Mouse (Mus musculus): Measurements from ENCODE around the gene S100a16. TPM values are rescaled to one million over a fixed set of nuclear protein-coding genes. Genes with fewer than 3 reads are reported as not detected.

Gene S100a16
- polyA plus RNA-seq, 1 experiment from 2014 or later = 139 TPM

- DNase-seq (ENCODE audit: low spot score) = peak; percentile 78
These were observed 48.5 kb downstream of the S100a16 start for GRCm38 (mm10) chr3:90585595-90585994.

GRCm38 (mm10) chr3:90586016-90586643, 49.1 kb downstream of the S100a16 start:
- DNase-seq (ENCODE audit: low spot score) = peak; percentile 51

- DNase-seq (ENCODE audit: low spot score) = peak; percentile 88
These were observed 49.9 kb downstream of the S100a16 start for GRCm38 (mm10) chr3:90586906-90587305.

GRCm38 (mm10) chr3:90587361-90588101, 50.5 kb downstream of the S100a16 start:
- DNase-seq (ENCODE audit: low spot score) = peak; percentile 33

GRCm38 (mm10) chr3:90589390-90589789, 52.3 kb downstream of the S100a16 start:
- peak; percentile 75 for DNase-seq (ENCODE audit: low spot score)

- no peak for DNase-seq (ENCODE audit: low spot score)
These were observed 52.9 kb downstream of the S100a16 start, which contains the start of gene S100a2 for GRCm38 (mm10) chr3:90589947-90590346. Gene S100a2 (plus strand): TSS chr3:90590247.

Other genes starting within 250 kb of the S100a16 start
- gene Gatad2b, start 244.1 kb upstream of the S100a16 start, polyA plus RNA-seq (2015; fragmentation: Nextera tagmentation; extraction: Ambion mirVana) = 10.1 and 14.1 TPM in 2 replicates
- 5.2 and 5.7 TPM in 2 replicates for gene Slc27a3, start 147.3 kb upstream of the S100a16 start, polyA plus RNA-seq (2015; fragmentation: Nextera tagmentation; extraction: Ambion mirVana)
- gene Ints3, start 103.6 kb upstream of the S100a16 start, polyA plus RNA-seq (2015; fragmentation: Nextera tagmentation; extraction: Ambion mirVana) = 14.5 and 15.7 TPM in 2 replicates
- gene Npr1, start 71.4 kb upstream of the S100a16 start, polyA plus RNA-seq (2015; fragmentation: Nextera tagmentation; extraction: Ambion mirVana) = 2.5 and 2.6 TPM in 2 replicates
- 137 and 146 TPM in 2 replicates for gene Ilf2, start 61.1 kb upstream of the S100a16 start, polyA plus RNA-seq (2015; fragmentation: Nextera tagmentation; extraction: Ambion mirVana)
- gene Snapin, start 46.2 kb upstream of the S100a16 start, polyA plus RNA-seq (2015; fragmentation: Nextera tagmentation; extraction: Ambion mirVana) = 61.9 and 65.5 TPM in 2 replicates
- gene Chtop, start 27.8 kb upstream of the S100a16 start, polyA plus RNA-seq (2015; fragmentation: Nextera tagmentation; extraction: Ambion mirVana) = 162 and 169 TPM in 2 replicates
- gene S100a1, start 22.9 kb upstream of the S100a16 start, polyA plus RNA-seq (2015; fragmentation: Nextera tagmentation; extraction: Ambion mirVana) = 46.7 and 50.4 TPM in 2 replicates
- 146 and 154 TPM in 2 replicates for gene S100a13, start 22.8 kb upstream of the S100a16 start, polyA plus RNA-seq (2015; fragmentation: Nextera tagmentation; extraction: Ambion mirVana)
- gene S100a14, start 10.4 kb upstream of the S100a16 start, polyA plus RNA-seq (2015; fragmentation: Nextera tagmentation; extraction: Ambion mirVana) = 43.5 and 47.3 TPM in 2 replicates
- 9.9 and 11.5 TPM in 2 replicates for gene S100a3, start 23.3 kb downstream of the S100a16 start, polyA plus RNA-seq (2015; fragmentation: Nextera tagmentation; extraction: Ambion mirVana)
- gene S100a2, start 53.0 kb downstream of the S100a16 start, polyA plus RNA-seq (2015; fragmentation: Nextera tagmentation; extraction: Ambion mirVana) = 1.2 and 1.5 TPM in 2 replicates
- gene Gm42674, start 64.7 kb downstream of the S100a16 start, polyA plus RNA-seq (2015; fragmentation: Nextera tagmentation; extraction: Ambion mirVana) = not detected in 2 replicates
- gene S100a4, start 66.5 kb downstream of the S100a16 start, polyA plus RNA-seq (2015; fragmentation: Nextera tagmentation; extraction: Ambion mirVana) = 88.5 and 88.9 TPM in 2 replicates
- 0.51 and 1.2 TPM in 2 replicates for gene S100a5, start 71.3 kb downstream of the S100a16 start, polyA plus RNA-seq (2015; fragmentation: Nextera tagmentation; extraction: Ambion mirVana)
- 164 and 165 TPM in 2 replicates for gene S100a6, start 75.6 kb downstream of the S100a16 start, polyA plus RNA-seq (2015; fragmentation: Nextera tagmentation; extraction: Ambion mirVana)
- 0.28 and 0.38 TPM in 2 replicates for gene S100a7a, start 116.8 kb downstream of the S100a16 start, polyA plus RNA-seq (2015; fragmentation: Nextera tagmentation; extraction: Ambion mirVana)
- gene S100a8, start 131.7 kb downstream of the S100a16 start, polyA plus RNA-seq (2015; fragmentation: Nextera tagmentation; extraction: Ambion mirVana) = 77.0 and 115 TPM in 2 replicates
- gene S100a9, start 158.5 kb downstream of the S100a16 start, polyA plus RNA-seq (2015; fragmentation: Nextera tagmentation; extraction: Ambion mirVana) = 26.1 and 50.1 TPM in 2 replicates
- gene Pglyrp4, start 189.7 kb downstream of the S100a16 start, polyA plus RNA-seq (2015; fragmentation: Nextera tagmentation; extraction: Ambion mirVana) = 0.13 and 0.16 TPM in 2 replicates
- not detected in 2 replicates for gene Gm5849, start 240.6 kb downstream of the S100a16 start, polyA plus RNA-seq (2015; fragmentation: Nextera tagmentation; extraction: Ambion mirVana)